Mouse (Mus musculus) neural tube, embryonic 12.5 days (tissue): ENCODE data around the gene Pitpnc1. TPM values are rescaled to one million over a fixed set of nuclear protein-coding genes. Genes with fewer than 3 reads are reported as not detected.
"Not testable (repeated sequence)": the region's sequence is repeated elsewhere in the genome, so short reads cannot be mapped to it uniquely, and the experiment has no call there.

Source experiments
- ATAC-seq: fragments of 200-750 bp; cut with Nextera tagmentation; 2 replicates; pipeline ENCODE4 v1.8.0; 2017; ENCODE audit warnings: low read depth, mild to moderate bottlenecking, moderate TSS enrichment, moderate library complexity; ENCODE audit not compliant: low FRiP score
- H3K27ac ChIP-seq: fragments of 300-500 bp; sonication (generic); 2 replicates; pipeline ENCODE4 v1.5.1; 2016
- H3K27me3 ChIP-seq: fragments of 300-500 bp; sonication (generic); replicated peaks from 2 replicates; pipeline ENCODE4 v1.6.1; 2016; ENCODE audit warnings: mild to moderate bottlenecking
- H3K36me3 ChIP-seq: fragments of 300-500 bp; sonication (generic); 2 replicates; pipeline ENCODE4 v1.6.1; 2016; ENCODE audit warnings: mild to moderate bottlenecking
- H3K4me1 ChIP-seq: fragments of 300-500 bp; sonication (generic); 2 replicates; pipeline ENCODE4 v1.6.1; 2016
- H3K4me2 ChIP-seq: fragments of 300-500 bp; sonication (generic); replicated peaks from 2 replicates; pipeline ENCODE4 v1.6.1; 2016; ENCODE audit warnings: mild to moderate bottlenecking
- H3K4me3 ChIP-seq: fragments of 300-500 bp; sonication (generic); 2 replicates; pipeline ENCODE4 v1.5.1; 2016
- H3K9ac ChIP-seq: fragments of 300-500 bp; sonication (generic); 2 replicates; pipeline ENCODE4 v1.6.1; 2016; ENCODE audit warnings: mild to moderate bottlenecking
- H3K9me3 ChIP-seq: fragments of 300-500 bp; sonication (generic); 2 replicates; pipeline ENCODE4 v1.6.1; 2016; ENCODE audit warnings: mild to moderate bottlenecking
- WGBS: fragments of 180-500 bp; shearing (Covaris S2); methylation state at CpG from one replicate; pipeline ENCODE4 v1.1.7; 2016; 5-methylcytosine and 5-hydroxymethylcytosine counted together
- polyA plus RNA-seq: library from polyadenylated mRNA; unstranded; fragments of >200 nt; fragmentation: Nextera tagmentation; extraction: Ambion mirVana; gene quantifications from 2 replicates; pipeline ENCODE4 v1.2.1, GENCODE M21; 2016

Gene Pitpnc1
- polyA plus RNA-seq: 32.5 and 33.2 TPM in 2 replicates

GRCm38 (mm10) chr11:107470521-107471041, at the start of gene Pitpnc1:
Gene Pitpnc1 (minus strand): TSS chr11:107470699.
- Histone ChIP-seq H3K4me2 (peak within 1 kb of the TSS; percentile 80), H3K27me3 (no peaks in the 10 kb centered on the region), H3K9me3 (no peaks in the 10 kb centered on the region), H3K9ac (peak within 1 kb of the TSS; percentile 74), H3K4me3 (peak within 1 kb of the TSS; percentile 87), H3K27ac (peak within 1 kb of the TSS; percentile 86), H3K36me3 (no peaks in the 10 kb centered on the region), H3K4me1 (peaks cover 17% of the 10 kb centered on the region)
- WGBS: under 1% methylated on average over 37 of the region's 37 CpGs
- ATAC-seq: peak; percentile 86

- H3K9me3 ChIP-seq: no peaks in the 10 kb centered on the region
- ATAC-seq: no peak
- 84% methylated on average over 5 of the region's 5 CpGs for WGBS
Observed at GRCm38 (mm10) chr11:107518645-107519429, 48.3 kb upstream of the Pitpnc1 start.

GRCm38 (mm10) chr11:107516387-107516786, 45.9 kb upstream of the Pitpnc1 start:
- ATAC-seq: no peak
- Histone ChIP-seq H3K9ac (no peak overlapping the region), H3K4me3 (no peak overlapping the region), H3K4me2 (no peak overlapping the region), H3K27ac (no peak overlapping the region), H3K36me3 (no peaks in the 10 kb centered on the region), H3K9me3 (no peaks in the 10 kb centered on the region), H3K4me1 (no peaks in the 10 kb centered on the region), H3K27me3 (no peaks in the 10 kb centered on the region)
- WGBS: 83% methylated on average over 2 of the region's 2 CpGs

More at GRCm38 (mm10) chr11:107518645-107519429, 48.3 kb upstream of the Pitpnc1 start:
- H3K9ac ChIP-seq: no peak overlapping the region
- no peaks in the 10 kb centered on the region for H3K27me3 ChIP-seq
- no peak overlapping the region for H3K4me3 ChIP-seq
- no peak overlapping the region for H3K4me2 ChIP-seq
- no peaks in the 10 kb centered on the region for H3K36me3 ChIP-seq
- H3K27ac ChIP-seq: no peak overlapping the region
- no peaks in the 10 kb centered on the region for H3K4me1 ChIP-seq

- H3K9me3 ChIP-seq: no peaks in the 10 kb centered on the region
- no peak overlapping the region for H3K4me2 ChIP-seq
- no peaks in the 10 kb centered on the region for H3K36me3 ChIP-seq
- no peak for ATAC-seq
- H3K4me3 ChIP-seq: no peak overlapping the region
- 86% methylated on average over 10 of the region's 10 CpGs for whole genome bisulfite sequencing
- H3K27me3 ChIP-seq: no peaks in the 10 kb centered on the region
- H3K4me1 ChIP-seq: peaks cover 15% of the 10 kb centered on the region; the same call in 1 of the 2 replicates
- no peak overlapping the region for H3K9ac ChIP-seq
- H3K27ac ChIP-seq: no peak overlapping the region
Observed at GRCm38 (mm10) chr11:107513047-107513446, 42.5 kb upstream of the Pitpnc1 start.

GRCm38 (mm10) chr11:107511954-107512353, 41.5 kb upstream of the Pitpnc1 start:
- WGBS: 52% methylated on average over 5 of the region's 5 CpGs
- ATAC-seq, H3K36me3 ChIP-seq: not testable (repeated sequence)

GRCm38 (mm10) chr11:107510362-107511269, 40.1 kb upstream of the Pitpnc1 start:
- H3K27ac ChIP-seq: no peak overlapping the region
- H3K36me3 ChIP-seq: no peaks in the 10 kb centered on the region
- no peaks in the 10 kb centered on the region for H3K27me3 ChIP-seq
- WGBS: 9% methylated on average over 18 of the region's 18 CpGs
- peaks cover 15% of the 10 kb centered on the region; the same call in 1 of the 2 replicates for H3K4me1 ChIP-seq
- H3K4me2 ChIP-seq: peak overlapping the region; percentile 42
- 0 out of 2 replicates have a peak overlapping the region, but pooled peaks have one; percentile 13 for H3K9ac ChIP-seq
- no peaks in the 10 kb centered on the region for H3K9me3 ChIP-seq
- no peak for ATAC-seq
- no peak overlapping the region for H3K4me3 ChIP-seq

More at GRCm38 (mm10) chr11:107511954-107512353, 41.5 kb upstream of the Pitpnc1 start:
- H3K4me2 ChIP-seq, H3K4me3 ChIP-seq, H3K27me3 ChIP-seq, H3K9ac ChIP-seq, H3K27ac ChIP-seq, H3K9me3 ChIP-seq: not testable (repeated sequence)
- peaks cover 15% of the 10 kb centered on the region; the same call in 1 of the 2 replicates for H3K4me1 ChIP-seq

- no peak overlapping the region for H3K4me3 ChIP-seq
- H3K9ac ChIP-seq: no peak overlapping the region
- H3K4me1 ChIP-seq: peaks cover 15% of the 10 kb centered on the region; the same call in 1 of the 2 replicates
- no peak overlapping the region for H3K27ac ChIP-seq
- H3K4me2 ChIP-seq: peak overlapping the region; percentile 27
- no peaks in the 10 kb centered on the region for H3K27me3 ChIP-seq
- H3K36me3 ChIP-seq: no peaks in the 10 kb centered on the region
- no peaks in the 10 kb centered on the region for H3K9me3 ChIP-seq
- peak; percentile 75 for ATAC-seq
- 19% methylated on average over 11 of the region's 11 CpGs for WGBS
Observed at GRCm38 (mm10) chr11:107509631-107510338, 39.3 kb upstream of the Pitpnc1 start.

GRCm38 (mm10) chr11:107506260-107506659, 35.8 kb upstream of the Pitpnc1 start:
- no peak overlapping the region for H3K9ac ChIP-seq
- peaks cover 4% of the 10 kb centered on the region; the same call in 1 of the 2 replicates for H3K36me3 ChIP-seq
- WGBS: 72% methylated on average over 1 of the region's 1 CpGs
- H3K4me3 ChIP-seq: no peak overlapping the region
- peaks cover 15% of the 10 kb centered on the region; the same call in 1 of the 2 replicates for H3K4me1 ChIP-seq
- no peaks in the 10 kb centered on the region for H3K27me3 ChIP-seq
- no peaks in the 10 kb centered on the region for H3K9me3 ChIP-seq
- ATAC-seq: no peak
- H3K4me2 ChIP-seq: no peak overlapping the region
- no peak overlapping the region for H3K27ac ChIP-seq

GRCm38 (mm10) chr11:107504364-107504763, 33.9 kb upstream of the Pitpnc1 start:
- WGBS: 95% methylated on average over 3 of the region's 4 CpGs
- H3K27ac ChIP-seq, H3K9ac ChIP-seq, H3K9me3 ChIP-seq, ATAC-seq, H3K4me3 ChIP-seq, H3K4me1 ChIP-seq, H3K4me2 ChIP-seq, H3K27me3 ChIP-seq: not testable (repeated sequence)
- H3K36me3 ChIP-seq: peaks cover 13% of the 10 kb centered on the region

- peaks cover 26% of the 10 kb centered on the region for H3K36me3 ChIP-seq
Observed at GRCm38 (mm10) chr11:107502801-107503200, 32.3 kb upstream of the Pitpnc1 start.

GRCm38 (mm10) chr11:107484341-107484740, 13.8 kb upstream of the Pitpnc1 start:
- Histone ChIP-seq H3K36me3 (peaks cover 43% of the 10 kb centered on the region), H3K9me3 (no peaks in the 10 kb centered on the region), H3K4me2 (no peak overlapping the region), H3K27me3 (no peaks in the 10 kb centered on the region), H3K4me1 (peaks cover 15% of the 10 kb centered on the region), H3K27ac (no peak overlapping the region), H3K4me3 (no peak overlapping the region), H3K9ac (no peak overlapping the region)
- no peak for ATAC-seq
- WGBS: 88% methylated on average over 3 of the region's 3 CpGs

More at GRCm38 (mm10) chr11:107502801-107503200, 32.3 kb upstream of the Pitpnc1 start:
- WGBS: 86% methylated on average over 8 of the region's 8 CpGs
- Histone ChIP-seq H3K4me2 (no peak overlapping the region), H3K9me3 (no peaks in the 10 kb centered on the region), H3K27ac (no peak overlapping the region), H3K9ac (no peak overlapping the region), H3K4me3 (no peak overlapping the region), H3K4me1 (no peaks in the 10 kb centered on the region), H3K27me3 (no peaks in the 10 kb centered on the region)
- no peak for ATAC-seq
